Mouse (Mus musculus) left cerebral cortex, adult 8-10 months (tissue): ENCODE measurements around the gene Trappc2l. TPM values are rescaled to one million over a fixed set of nuclear protein-coding genes. Genes with fewer than 3 reads are reported as not detected.

Experiments
- DNase-seq, 2 experiments: peaks; one replicate each; pipeline ENCODE4 v3.0.0; 2022; ENCODE audit warnings: low spot score in 2 of 2
- microRNA-seq, 2 experiments: library from miRNA; unstranded; fragments of <30 nt; microRNA quantifications; one replicate each; pipeline ENCODE4 v1.2.0; 2022
- total RNA-seq, 4 experiments: library from RNA; stranded (reverse); gene quantifications; 2 replicates each; pipeline ENCODE4 v1.2.4; 2022

Gene Trappc2l
- total RNA-seq, 4 experiments from 2014 or later: 73.8 to 84.5 (median 76.0) TPM

- DNase-seq: no peak
Observed at GRCm38 (mm10) chr8:122656056-122656999, 44.9 kb downstream of the Trappc2l start.

GRCm38 (mm10) chr8:122658149-122658806 lies 46.8 kb downstream of the Trappc2l start:
- no peak for DNase-seq

DNA sequence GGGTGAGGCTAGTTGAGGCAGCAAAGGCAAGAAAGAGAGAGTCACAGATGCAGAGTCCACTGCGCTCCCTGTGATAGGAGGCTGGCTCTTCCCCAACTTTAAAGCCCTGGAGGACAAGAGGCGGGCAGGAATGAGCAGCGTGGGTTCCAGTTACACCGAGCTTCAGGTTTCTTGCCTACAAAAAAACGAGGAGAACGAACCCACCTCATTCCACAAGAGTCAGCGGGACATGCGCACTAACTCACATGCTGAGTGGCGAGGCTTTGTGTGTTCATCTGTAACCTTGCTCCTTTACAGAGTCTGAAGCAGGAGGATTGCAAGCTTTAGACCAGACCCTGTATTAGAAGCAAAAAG lies 47.3 kb downstream of the Trappc2l start:
- no peak for DNase-seq

GRCm38 (mm10) chr8:122660022-122660421 lies 48.6 kb downstream of the Trappc2l start:
- no peak for DNase-seq

DNA sequence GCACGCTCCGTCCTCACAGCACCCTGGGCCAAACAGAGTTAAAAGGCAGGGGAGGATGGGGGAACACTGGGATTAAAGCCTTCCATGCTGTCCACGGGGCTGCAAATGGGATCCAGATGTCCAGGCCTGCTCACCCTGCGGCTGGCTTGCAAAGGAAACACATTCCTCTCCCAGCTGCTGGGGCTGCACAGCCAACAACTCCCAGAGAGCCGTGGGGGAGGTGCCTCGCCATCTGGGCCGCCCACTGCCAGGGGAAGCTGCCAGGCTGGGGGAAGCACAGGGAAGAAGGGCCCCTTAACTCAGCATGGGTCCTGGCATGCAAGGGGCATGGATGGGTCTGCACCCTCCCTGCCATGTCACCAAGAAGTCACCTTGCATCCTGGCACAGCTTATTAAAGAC lies 49.7 kb downstream of the Trappc2l start:
- peak in 1 of 2 experiments; percentile 70 for DNase-seq

- no peak for DNase-seq
Observed at GRCm38 (mm10) chr8:122661894-122662293, 50.5 kb downstream of the Trappc2l start.

- DNase-seq: no peak
Observed at GRCm38 (mm10) chr8:122663106-122663505, 51.7 kb downstream of the Trappc2l start.

DNA sequence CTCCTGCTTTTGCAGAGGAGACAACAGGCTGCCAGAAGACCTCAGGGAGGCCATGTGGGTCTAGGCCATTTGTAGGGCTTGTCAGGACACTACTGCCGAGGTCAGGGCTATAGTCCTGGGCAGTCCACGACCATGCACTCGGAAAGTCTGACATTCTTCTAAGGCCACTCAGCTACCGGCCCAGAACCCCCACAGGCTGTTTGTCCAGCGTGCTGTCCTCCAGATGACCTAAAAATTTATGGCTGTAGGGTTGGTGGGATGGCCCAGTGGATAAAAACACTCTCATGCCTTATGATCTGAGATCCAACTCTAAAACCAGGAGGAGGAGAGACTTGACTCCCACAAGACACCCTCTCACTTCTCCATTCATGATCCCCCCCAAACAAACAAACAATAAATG lies 52.2 kb downstream of the Trappc2l start:
- DNase-seq: no peak

GRCm38 (mm10) chr8:122665221-122665620 lies 53.8 kb downstream of the Trappc2l start:
- no peak for DNase-seq

DNA sequence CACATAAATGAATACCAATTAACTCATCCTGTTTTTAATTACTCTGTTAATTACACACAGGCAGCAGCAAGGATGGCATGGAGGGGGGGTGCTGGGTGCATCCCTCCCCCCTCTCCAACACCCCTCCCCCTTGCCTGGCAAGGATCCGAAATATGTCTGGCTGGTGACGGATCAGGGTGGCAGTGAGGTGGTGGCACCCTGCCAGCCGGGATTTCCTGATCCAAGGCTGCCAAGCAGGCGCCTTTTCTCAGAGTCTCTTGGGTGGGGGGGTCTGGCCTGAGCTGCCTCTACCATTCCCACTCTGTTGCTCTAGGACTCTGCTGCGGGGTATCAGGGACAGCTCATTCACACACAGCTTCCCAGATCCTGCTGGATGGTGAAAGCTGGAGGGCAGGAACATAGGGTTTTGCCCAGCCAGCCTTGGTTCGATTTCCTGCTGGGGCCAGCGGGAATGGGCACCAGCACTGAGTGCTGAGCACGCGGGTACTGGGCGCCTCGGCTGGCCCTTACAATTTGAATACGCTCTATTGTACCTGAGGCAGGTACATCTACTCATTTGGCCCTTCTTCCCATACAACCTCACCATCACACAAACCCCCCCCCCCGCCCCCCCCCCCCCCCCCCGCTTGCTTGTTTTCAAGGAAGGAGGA lies 54.4 kb downstream of the Trappc2l start:
- no peak for DNase-seq

Small RNA genes within 50 kb of the gene (microRNA-seq; reads per million reads assigned to microRNA genes)
- gene Mir6396: 0 reads per million in 2 experiments

Other genes starting within 250 kb of the Trappc2l start
- gene Zc3h18, start 235.0 kb upstream of the Trappc2l start, total RNA-seq: 10 to 100 TPM; 38.8 to 41.1 (median 40.4) TPM
- gene Il17c, start 189.6 kb upstream of the Trappc2l start, total RNA-seq: not detected
- 10 to 100 TPM in 3 of 4 experiments, 1 to 10 TPM in 1; 9.7 to 38.7 (median 16.8) TPM for gene Cyba, start 178.7 kb upstream of the Trappc2l start, total RNA-seq
- gene Mvd, start 168.2 kb upstream of the Trappc2l start, total RNA-seq: 10 to 100 TPM; 22.5 to 32.0 (median 29.1) TPM
- under 1 TPM; 0.59 to 0.80 (median 0.75) TPM for gene Snai3, start 150.9 kb upstream of the Trappc2l start, total RNA-seq
- gene Rnf166, start 135.6 kb upstream of the Trappc2l start, total RNA-seq: 10 to 100 TPM; 33.2 to 39.7 (median 37.7) TPM
- gene Ctu2, start 135.5 kb upstream of the Trappc2l start, total RNA-seq: 10 to 100 TPM; 21.3 to 27.5 (median 22.6) TPM
- 1 to 10 TPM; 5.6 to 6.7 (median 6.1) TPM for gene Piezo1, start 60.3 kb upstream of the Trappc2l start, total RNA-seq
- gene Cdt1, start 43.6 kb upstream of the Trappc2l start, total RNA-seq: 1 to 10 TPM; 4.1 to 5.0 (median 4.4) TPM
- 10 to 100 TPM; 52.8 to 60.2 (median 57.6) TPM for gene Aprt, start 34.7 kb upstream of the Trappc2l start, total RNA-seq
- 10 to 100 TPM in 3 of 4 experiments, 1 to 10 TPM in 1; 9.3 to 11.5 (median 10.9) TPM for gene Galns, start 177 bp upstream of the Trappc2l start, total RNA-seq
- not detected for gene Pabpn1l, start 11.1 kb downstream of the Trappc2l start, total RNA-seq
- gene Cbfa2t3, start 87.5 kb downstream of the Trappc2l start, total RNA-seq: 10 to 100 TPM; 21.6 to 26.5 (median 24.1) TPM
- 10 to 100 TPM; 22.7 to 28.2 (median 26.1) TPM for gene Acsf3, start 163.8 kb downstream of the Trappc2l start, total RNA-seq
- 1 to 10 TPM in 3 of 4 experiments, under 1 TPM in 1; 0.62 to 1.2 (median 1.1) TPM for gene Cdh15, start 236.3 kb downstream of the Trappc2l start, total RNA-seq